Mouse (Mus musculus): Measurements from ENCODE around the gene Upf3b. TPM values are rescaled to one million over a fixed set of nuclear protein-coding genes. Genes with fewer than 3 reads are reported as not detected.

Upf3b gene
- polyA plus RNA-seq, 2 experiments, result 13.1 to 27.9 TPM

- no peak for ATAC-seq (ENCODE audit: low FRiP score, low read depth)
- H3K4me1 ChIP-seq (ENCODE audit: control insufficient read depth, insufficient read depth, low read length), result no peaks in the 10 kb centered on the region
- no peaks in the 10 kb centered on the region for H3K36me3 ChIP-seq (ENCODE audit: control insufficient read depth, insufficient read depth, low read length)
- no peak for TF ChIP-seq POLR2A (IDR thresholded peaks at IDR 0.05; ENCODE audit: borderline replicate concordance, extremely low read depth, insufficient read depth, insufficient read length)
- no peak overlapping the region for H3K27ac ChIP-seq (replicated peaks; ENCODE audit: low read depth, low read length)
- no peak for DNase-seq (ENCODE audit: low spot score)
- WGBS, result 76% methylated on average over 4 of the region's 4 CpGs
- no peaks in the 10 kb centered on the region for H3K27me3 ChIP-seq (ENCODE audit: control insufficient read depth, insufficient read depth, low read length)
- H3K9me3 ChIP-seq (ENCODE audit: control insufficient read depth, low read length), result no peaks in the 10 kb centered on the region
- H3K4me2 ChIP-seq (replicated peaks; ENCODE audit: low read depth, low read length, severe bottlenecking), result no peak overlapping the region
- H3K9ac ChIP-seq (ENCODE audit: low read depth, low read length, severe bottlenecking), result no peak overlapping the region
- H3K4me3 ChIP-seq (replicated peaks; ENCODE audit: low read length), result no peak overlapping the region
These were observed 715 bp upstream of the Upf3b start for GRCm38 (mm10) chrX:37110881-37111193.

GRCm38 (mm10) chrX:37109526-37110192 is 463 bp downstream of the Upf3b start:
- Histone ChIP-seq H3K27me3 (ENCODE audit: control insufficient read depth, insufficient read depth, low read length) (no peaks in the 10 kb centered on the region), H3K27ac (replicated peaks; ENCODE audit: low read depth, low read length) (0 out of 2 replicates have a peak overlapping the region, but pooled peaks have one; percentile 67), H3K4me1 (ENCODE audit: control insufficient read depth, insufficient read depth, low read length) (no peaks in the 10 kb centered on the region), H3K9ac (ENCODE audit: low read depth, low read length, severe bottlenecking) (peak overlapping the region; percentile 56), H3K4me3 (replicated peaks; ENCODE audit: low read length) (peak overlapping the region; percentile 52), H3K36me3 (ENCODE audit: control insufficient read depth, insufficient read depth, low read length) (no peaks in the 10 kb centered on the region), H3K9me3 (ENCODE audit: control insufficient read depth, low read length) (no peaks in the 10 kb centered on the region), H3K4me2 (replicated peaks; ENCODE audit: low read depth, low read length, severe bottlenecking) (peak overlapping the region; percentile 61)
- no peak for DNase-seq (ENCODE audit: low spot score)
- WGBS, result 23% methylated on average over 27 of the region's 27 CpGs
- TF ChIP-seq POLR2A (IDR thresholded peaks at IDR 0.05; ENCODE audit: borderline replicate concordance, extremely low read depth, insufficient read depth, insufficient read length), result no peak
- ATAC-seq (ENCODE audit: low FRiP score, low read depth), result peak; percentile 62

- no peaks in the 10 kb centered on the region for H3K9me3 ChIP-seq (ENCODE audit: control insufficient read depth, low read length)
- ATAC-seq (ENCODE audit: low FRiP score, low read depth), result no peak
- H3K27me3 ChIP-seq (ENCODE audit: control insufficient read depth, insufficient read depth, low read length), result no peaks in the 10 kb centered on the region
- no peaks in the 10 kb centered on the region for H3K4me1 ChIP-seq (ENCODE audit: control insufficient read depth, insufficient read depth, low read length)
- no peak overlapping the region for H3K4me2 ChIP-seq (replicated peaks; ENCODE audit: low read depth, low read length, severe bottlenecking)
- 88% methylated on average over 2 of the region's 2 CpGs for WGBS
- H3K27ac ChIP-seq (replicated peaks; ENCODE audit: low read depth, low read length), result no peak overlapping the region
- TF ChIP-seq POLR2A (IDR thresholded peaks at IDR 0.05; ENCODE audit: borderline replicate concordance, extremely low read depth, insufficient read depth, insufficient read length), result no peak
- no peak for DNase-seq (ENCODE audit: low spot score)
- no peak overlapping the region for H3K9ac ChIP-seq (ENCODE audit: low read depth, low read length, severe bottlenecking)
- 0 out of 2 replicates have a peak, but pooled peaks cover 2% of the 10 kb centered on the region for H3K36me3 ChIP-seq (ENCODE audit: control insufficient read depth, insufficient read depth, low read length)
- no peak overlapping the region for H3K4me3 ChIP-seq (replicated peaks; ENCODE audit: low read length)
These were observed 6.3 kb downstream of the Upf3b start for GRCm38 (mm10) chrX:37103826-37104225.

- H3K4me1 ChIP-seq (ENCODE audit: control insufficient read depth, insufficient read depth, low read length), result no peaks in the 10 kb centered on the region
- no peaks in the 10 kb centered on the region for H3K27me3 ChIP-seq (ENCODE audit: control insufficient read depth, insufficient read depth, low read length)
- no peak for TF ChIP-seq POLR2A (IDR thresholded peaks at IDR 0.05; ENCODE audit: borderline replicate concordance, extremely low read depth, insufficient read depth, insufficient read length)
- no peak overlapping the region for H3K4me3 ChIP-seq (replicated peaks; ENCODE audit: low read length)
- H3K4me2 ChIP-seq (replicated peaks; ENCODE audit: low read depth, low read length, severe bottlenecking), result no peak overlapping the region
- peaks cover 8% of the 10 kb centered on the region for H3K36me3 ChIP-seq (ENCODE audit: control insufficient read depth, insufficient read depth, low read length)
- 92% methylated on average over 3 of the region's 3 CpGs for WGBS
- no peak overlapping the region for H3K9ac ChIP-seq (ENCODE audit: low read depth, low read length, severe bottlenecking)
- ATAC-seq (ENCODE audit: low FRiP score, low read depth) (no peak), DNase-seq (ENCODE audit: low spot score) (no peak)
- H3K27ac ChIP-seq (replicated peaks; ENCODE audit: low read depth, low read length), result no peak overlapping the region
- H3K9me3 ChIP-seq (ENCODE audit: control insufficient read depth, low read length), result no peaks in the 10 kb centered on the region
These were observed 11.4 kb downstream of the Upf3b start for GRCm38 (mm10) chrX:37098681-37099080.

- ATAC-seq (ENCODE audit: low FRiP score, low read depth) (no peak), DNase-seq (ENCODE audit: low spot score) (no peak)
- H3K27ac ChIP-seq (replicated peaks; ENCODE audit: low read depth, low read length), result no peak overlapping the region
- no peak overlapping the region for H3K4me2 ChIP-seq (replicated peaks; ENCODE audit: low read depth, low read length, severe bottlenecking)
- H3K27me3 ChIP-seq (ENCODE audit: control insufficient read depth, insufficient read depth, low read length), result no peaks in the 10 kb centered on the region
- H3K4me3 ChIP-seq (replicated peaks; ENCODE audit: low read length), result no peak overlapping the region
- no peak for TF ChIP-seq POLR2A (IDR thresholded peaks at IDR 0.05; ENCODE audit: borderline replicate concordance, extremely low read depth, insufficient read depth, insufficient read length)
- no peak overlapping the region for H3K9ac ChIP-seq (ENCODE audit: low read depth, low read length, severe bottlenecking)
- H3K36me3 ChIP-seq (ENCODE audit: control insufficient read depth, insufficient read depth, low read length), result peaks cover 11% of the 10 kb centered on the region
- no peaks in the 10 kb centered on the region for H3K4me1 ChIP-seq (ENCODE audit: control insufficient read depth, insufficient read depth, low read length)
- H3K9me3 ChIP-seq (ENCODE audit: control insufficient read depth, low read length), result no peaks in the 10 kb centered on the region
- 90% methylated on average over 11 of the region's 11 CpGs for whole genome bisulfite sequencing
These were observed 14.9 kb downstream of the Upf3b start for GRCm38 (mm10) chrX:37095106-37095768.
